Mouse (Mus musculus): ENCODE measurements at regions not wholly inside any gene's neighbourhood (a gene's known extent, or its start where the extent isn't known, plus 50 kb on each side); places are given as distances from the start of the nearest gene placed in this dataset.

DNA sequence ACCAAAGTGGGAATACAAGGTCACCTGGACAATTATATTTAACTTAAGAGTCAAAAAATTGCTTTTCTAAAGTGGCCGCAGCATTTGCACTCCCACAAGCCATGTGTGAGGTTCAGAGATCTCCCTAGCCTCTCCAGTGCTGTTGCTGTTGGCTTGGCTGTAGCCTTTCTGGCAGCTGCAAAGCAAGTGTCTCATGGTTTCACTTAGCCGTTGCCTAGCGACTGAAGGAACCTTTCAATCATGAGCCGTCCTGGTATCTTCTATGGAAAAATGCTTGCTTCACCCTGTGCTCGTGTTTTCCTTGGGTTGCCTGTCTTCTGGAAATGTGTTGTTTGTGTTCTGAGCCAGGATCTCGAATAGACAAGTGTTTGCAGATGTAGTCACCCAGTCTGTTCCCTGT, 367.9 kb downstream of the Glrx3 start:
- WGBS, result 39% methylated on average over 6 of the region's 6 CpGs
- no peaks in the 10 kb centered on the region for H3K27me3 ChIP-seq (ENCODE audit: insufficient read depth, poor library complexity, severe bottlenecking)
- H3K4me3 ChIP-seq, result no peak overlapping the region
- H3K9me3 ChIP-seq, result no peaks in the 10 kb centered on the region
- H3K4me1 ChIP-seq (replicated peaks), result peaks cover 23% of the 10 kb centered on the region
- H3K27ac ChIP-seq, result no peak overlapping the region
- DNase-seq (ENCODE audit: low spot score), result peak; percentile 55
- H3K36me3 ChIP-seq, result no peaks in the 10 kb centered on the region

DNA sequence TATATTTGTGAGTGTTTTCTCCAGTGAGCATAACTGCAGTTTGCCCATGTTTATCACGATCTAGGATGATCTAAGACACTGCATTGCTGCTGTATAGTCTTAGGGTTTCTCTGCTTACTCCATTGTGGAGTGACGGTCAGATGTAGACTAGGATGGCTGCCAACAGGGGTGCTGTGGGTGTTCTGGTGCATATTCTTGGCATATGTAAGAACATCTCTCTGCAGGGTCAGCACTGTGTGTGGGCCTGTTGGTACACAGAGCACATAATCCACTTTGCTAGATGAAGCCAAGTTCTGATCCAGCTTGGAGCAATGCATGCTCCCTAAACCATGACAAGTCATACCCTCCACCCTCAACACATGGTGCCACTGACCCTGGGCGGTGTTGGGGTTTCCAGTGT, 375.4 kb downstream of the Glrx3 start:
- Histone ChIP-seq H3K27me3 (ENCODE audit: insufficient read depth, poor library complexity, severe bottlenecking) (no peaks in the 10 kb centered on the region), H3K4me1 (replicated peaks) (no peaks in the 10 kb centered on the region), H3K4me3 (no peak overlapping the region), H3K9me3 (no peaks in the 10 kb centered on the region), H3K27ac (no peak overlapping the region), H3K36me3 (no peaks in the 10 kb centered on the region)
- DNase-seq (ENCODE audit: low spot score), result no peak
- WGBS, result 85% methylated on average over 3 of the region's 3 CpGs

DNA sequence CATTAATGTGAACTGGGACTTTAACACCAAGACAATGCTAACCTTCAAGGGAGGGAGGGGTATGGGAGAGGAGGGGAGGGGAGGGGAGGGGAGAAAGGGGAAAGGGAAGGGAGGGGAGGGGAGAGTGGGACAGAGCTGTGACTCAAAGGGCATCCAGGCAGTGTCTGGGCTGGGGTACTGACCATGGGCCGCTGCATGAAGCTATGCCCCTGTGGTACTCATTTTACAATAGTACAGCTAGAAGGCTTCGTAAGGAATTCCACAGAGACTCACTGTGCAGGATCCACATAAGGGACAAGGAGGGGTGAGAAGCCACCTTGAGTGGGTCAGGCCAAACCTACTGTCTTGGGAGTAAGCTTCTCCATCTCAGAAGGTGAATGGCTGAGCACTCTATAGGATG, 403.1 kb downstream of the Glrx3 start:
- H3K4me1 ChIP-seq (replicated peaks), result peaks cover 18% of the 10 kb centered on the region
- 74% methylated on average over 2 of the region's 2 CpGs for WGBS
- no peak overlapping the region for H3K27ac ChIP-seq
- no peaks in the 10 kb centered on the region; the same call in 1 of the 2 replicates for H3K27me3 ChIP-seq (ENCODE audit: insufficient read depth, poor library complexity, severe bottlenecking)
- H3K4me3 ChIP-seq, result no peak overlapping the region
- H3K9me3 ChIP-seq, result no peaks in the 10 kb centered on the region
- no peak for DNase-seq (ENCODE audit: low spot score)
- H3K36me3 ChIP-seq, result no peaks in the 10 kb centered on the region

DNA sequence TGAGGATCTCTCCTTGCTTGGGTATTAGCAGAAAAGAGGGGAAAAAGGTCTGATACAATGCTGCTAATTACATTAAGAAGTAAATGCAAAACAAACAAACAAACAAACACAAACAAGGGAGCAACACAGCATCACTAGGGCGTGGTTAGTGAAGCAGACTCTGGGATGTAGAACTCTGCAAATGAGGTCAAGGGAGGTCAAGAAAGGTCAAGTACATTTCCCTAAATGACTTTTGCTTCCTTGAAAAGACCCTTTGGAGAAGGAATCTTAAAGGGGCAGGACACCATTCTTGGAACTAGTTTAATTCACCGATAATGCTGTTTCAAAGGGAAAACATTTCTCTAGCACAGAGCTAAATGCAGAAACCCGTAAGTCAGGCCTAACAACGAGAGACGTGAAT, 403.6 kb downstream of the Glrx3 start:
- no peaks in the 10 kb centered on the region for H3K9me3 ChIP-seq

DNA sequence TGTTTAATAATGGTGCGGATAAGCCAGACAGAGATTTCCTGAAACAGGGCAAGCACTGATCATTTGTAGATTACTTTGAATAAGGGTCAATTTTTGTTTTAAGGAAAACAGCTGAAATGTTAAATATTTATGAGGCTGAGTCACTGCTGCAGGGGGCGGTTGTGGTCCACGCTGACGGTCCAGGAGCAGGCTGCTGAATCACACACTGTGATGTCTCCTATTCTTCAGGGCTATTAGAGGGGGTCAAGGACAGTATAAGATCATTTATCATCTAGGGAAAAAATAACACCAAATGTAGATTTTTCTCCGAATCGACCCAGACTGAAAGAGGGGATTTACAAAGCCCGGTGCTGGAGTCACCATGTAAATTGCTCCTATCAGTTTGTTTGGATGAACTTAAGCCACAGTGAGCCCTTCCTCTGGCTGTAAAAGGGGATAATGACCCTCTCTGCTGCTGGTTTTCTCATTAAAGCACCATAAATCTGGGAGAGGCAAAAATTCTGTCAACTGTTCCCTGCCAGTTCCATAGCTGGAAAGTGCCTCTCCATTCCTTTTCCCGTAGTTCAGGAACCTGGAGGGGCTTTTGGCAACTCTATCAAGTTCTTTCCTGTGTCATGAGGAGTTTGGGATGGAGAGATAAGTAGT, 404.2 kb downstream of the Glrx3 start:
- Histone ChIP-seq H3K27me3 (ENCODE audit: insufficient read depth, poor library complexity, severe bottlenecking) (no peaks in the 10 kb centered on the region; the same call in 1 of the 2 replicates), H3K36me3 (no peaks in the 10 kb centered on the region), H3K4me1 (replicated peaks) (peaks cover 22% of the 10 kb centered on the region), H3K27ac (no peak overlapping the region), H3K4me3 (no peak overlapping the region), H3K9me3 (no peaks in the 10 kb centered on the region)
- WGBS, result 64% methylated on average over 8 of the region's 8 CpGs
- DNase-seq (ENCODE audit: low spot score), result no peak

More for the DNA sequence above, 403.6 kb downstream of the Glrx3 start:
- WGBS, result 74% methylated on average over 5 of the region's 5 CpGs
- H3K36me3 ChIP-seq, result no peaks in the 10 kb centered on the region
- no peaks in the 10 kb centered on the region; the same call in 1 of the 2 replicates for H3K27me3 ChIP-seq (ENCODE audit: insufficient read depth, poor library complexity, severe bottlenecking)
- no peak for DNase-seq (ENCODE audit: low spot score)
- no peak overlapping the region for H3K27ac ChIP-seq
- H3K4me3 ChIP-seq, result no peak overlapping the region
- H3K4me1 ChIP-seq (replicated peaks), result peaks cover 18% of the 10 kb centered on the region

DNA sequence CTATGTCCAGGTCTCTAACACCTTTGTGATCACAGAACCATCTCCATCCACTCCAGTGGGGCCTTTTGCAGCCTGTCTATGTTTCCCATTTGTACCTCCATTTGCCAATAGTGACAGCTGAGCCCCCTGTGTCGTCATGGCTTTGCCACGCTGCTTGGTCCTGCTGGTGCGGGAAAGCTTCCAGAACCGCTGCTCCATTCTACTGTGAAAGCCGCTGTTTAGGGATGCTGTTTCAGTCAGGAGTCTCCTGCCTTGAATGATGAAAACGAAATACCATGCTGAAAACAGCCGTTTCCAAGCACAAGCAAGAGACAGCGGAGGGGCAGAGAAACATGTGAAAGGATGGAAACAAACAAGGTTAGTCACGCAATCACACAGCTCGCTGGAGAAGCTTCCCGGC, 410.4 kb downstream of the Glrx3 start:
- no peaks in the 10 kb centered on the region for H3K9me3 ChIP-seq
- no peaks in the 10 kb centered on the region for H3K36me3 ChIP-seq
- H3K27ac ChIP-seq, result 0 out of 2 replicates have a peak overlapping the region, but pooled peaks have one; percentile 50
- peaks cover 26% of the 10 kb centered on the region for H3K4me1 ChIP-seq (replicated peaks)
- WGBS, result 62% methylated on average over 11 of the region's 11 CpGs
- H3K27me3 ChIP-seq (ENCODE audit: insufficient read depth, poor library complexity, severe bottlenecking), result peaks cover 3% of the 10 kb centered on the region; the same call in 1 of the 2 replicates
- no peak for DNase-seq (ENCODE audit: low spot score)
- no peak overlapping the region for H3K4me3 ChIP-seq

DNA sequence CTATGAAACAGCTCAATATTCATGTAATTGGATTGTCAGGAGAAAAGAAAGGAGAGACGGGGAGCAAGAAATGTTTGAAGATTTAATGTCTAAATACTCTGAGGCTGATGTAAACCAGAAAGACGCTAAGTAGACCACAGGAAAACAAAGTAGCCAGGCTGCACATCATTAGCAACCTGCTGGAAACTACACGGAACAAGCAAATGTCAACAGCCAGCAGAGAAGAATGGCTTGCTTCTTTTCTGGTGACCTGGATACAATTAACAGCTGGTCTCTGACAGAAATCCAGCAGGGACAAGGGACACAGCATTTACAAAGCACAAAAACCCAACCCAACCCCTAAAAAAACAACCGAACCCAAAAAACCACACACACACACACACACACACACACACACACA, 413.6 kb downstream of the Glrx3 start:
- Histone ChIP-seq H3K4me3 (no peak overlapping the region), H3K27me3 (ENCODE audit: insufficient read depth, poor library complexity, severe bottlenecking) (peaks cover 3% of the 10 kb centered on the region; the same call in 1 of the 2 replicates), H3K4me1 (replicated peaks) (peaks cover 26% of the 10 kb centered on the region), H3K9me3 (no peaks in the 10 kb centered on the region), H3K36me3 (no peaks in the 10 kb centered on the region), H3K27ac (no peak overlapping the region)
- DNase-seq (ENCODE audit: low spot score), result no peak
- 27% methylated on average over 4 of the region's 4 CpGs for WGBS

DNA sequence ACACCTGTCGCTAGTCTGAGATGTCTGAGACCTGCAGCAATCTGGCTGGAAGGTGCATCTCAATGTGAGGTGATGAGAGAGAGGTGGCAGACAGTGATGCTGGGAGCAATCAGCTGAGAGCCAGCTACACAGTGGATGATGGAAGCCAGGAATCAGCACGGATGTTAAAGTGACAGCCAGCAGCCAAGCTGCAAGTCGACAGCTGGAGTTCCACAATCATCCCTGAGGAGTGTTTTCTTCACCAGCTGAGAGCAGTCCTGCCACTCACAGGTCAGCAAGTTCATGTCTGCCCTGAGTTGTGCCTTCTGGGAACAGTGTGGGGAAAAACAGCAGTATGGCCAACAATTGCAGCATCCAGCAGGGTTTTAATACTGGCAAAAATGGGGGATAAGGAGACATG, 422.3 kb downstream of the Glrx3 start:
- 70% methylated on average over 3 of the region's 3 CpGs for WGBS
- H3K4me3 ChIP-seq, result no peak overlapping the region
- no peak overlapping the region for H3K27ac ChIP-seq
- H3K36me3 ChIP-seq, result no peaks in the 10 kb centered on the region
- H3K27me3 ChIP-seq (ENCODE audit: insufficient read depth, poor library complexity, severe bottlenecking), result 0 out of 2 replicates have a peak, but pooled peaks cover 2% of the 10 kb centered on the region
- DNase-seq (ENCODE audit: low spot score), result no peak
- H3K9me3 ChIP-seq, result no peaks in the 10 kb centered on the region
- H3K4me1 ChIP-seq (replicated peaks), result peaks cover 7% of the 10 kb centered on the region

DNA sequence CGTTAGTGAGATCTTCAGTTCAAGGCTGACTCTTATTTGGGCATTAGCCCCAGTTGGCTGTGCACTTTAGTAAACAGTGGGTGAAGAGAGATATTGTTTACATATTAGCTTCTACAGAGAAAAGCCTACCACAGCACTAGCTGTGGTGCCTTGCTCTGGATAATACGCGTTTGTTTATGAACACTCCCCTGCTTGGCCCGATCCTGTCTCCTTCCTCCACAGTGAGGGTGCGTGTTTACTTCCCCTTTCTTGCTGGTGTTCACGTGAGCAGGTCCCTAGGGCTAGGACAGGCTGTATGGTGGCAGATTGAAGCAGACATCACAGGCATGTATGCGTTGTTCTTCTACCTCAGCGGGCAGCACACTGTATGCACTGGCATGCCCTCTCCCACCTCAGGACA, 423.1 kb downstream of the Glrx3 start:
- no peak for DNase-seq (ENCODE audit: low spot score)
- Histone ChIP-seq H3K4me1 (replicated peaks) (peaks cover 15% of the 10 kb centered on the region), H3K36me3 (no peaks in the 10 kb centered on the region), H3K27ac (no peak overlapping the region), H3K9me3 (no peaks in the 10 kb centered on the region), H3K27me3 (ENCODE audit: insufficient read depth, poor library complexity, severe bottlenecking) (0 out of 2 replicates have a peak, but pooled peaks cover 2% of the 10 kb centered on the region), H3K4me3 (no peak overlapping the region)
- 81% methylated on average over 8 of the region's 8 CpGs for WGBS

DNA sequence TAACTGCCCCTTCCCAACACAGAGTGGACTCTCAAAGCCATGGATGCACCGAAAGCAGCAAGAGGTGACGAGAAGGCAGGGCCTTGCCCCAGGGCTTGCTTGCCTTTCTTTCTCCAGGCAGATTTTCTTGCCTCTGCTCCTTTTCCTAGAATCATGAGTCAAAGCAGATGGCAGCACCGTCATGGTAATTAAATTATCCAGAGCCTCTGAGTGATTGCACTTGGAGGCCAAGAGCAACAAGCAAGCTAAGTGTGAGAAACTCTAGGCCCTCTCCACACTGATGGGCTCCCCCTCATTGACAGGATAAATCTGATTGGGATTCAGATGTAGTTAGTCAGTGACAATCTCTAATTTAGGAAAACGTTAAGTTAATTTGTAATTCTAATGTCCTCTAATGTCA, 427.5 kb downstream of the Glrx3 start:
- Histone ChIP-seq H3K9me3 (no peaks in the 10 kb centered on the region), H3K27me3 (ENCODE audit: insufficient read depth, poor library complexity, severe bottlenecking) (0 out of 2 replicates have a peak, but pooled peaks cover 2% of the 10 kb centered on the region), H3K4me3 (no peak overlapping the region), H3K27ac (no peak overlapping the region), H3K36me3 (no peaks in the 10 kb centered on the region), H3K4me1 (replicated peaks) (peaks cover 37% of the 10 kb centered on the region)
- no peak for DNase-seq (ENCODE audit: low spot score)
- 54% methylated on average over 4 of the region's 4 CpGs for WGBS

DNA sequence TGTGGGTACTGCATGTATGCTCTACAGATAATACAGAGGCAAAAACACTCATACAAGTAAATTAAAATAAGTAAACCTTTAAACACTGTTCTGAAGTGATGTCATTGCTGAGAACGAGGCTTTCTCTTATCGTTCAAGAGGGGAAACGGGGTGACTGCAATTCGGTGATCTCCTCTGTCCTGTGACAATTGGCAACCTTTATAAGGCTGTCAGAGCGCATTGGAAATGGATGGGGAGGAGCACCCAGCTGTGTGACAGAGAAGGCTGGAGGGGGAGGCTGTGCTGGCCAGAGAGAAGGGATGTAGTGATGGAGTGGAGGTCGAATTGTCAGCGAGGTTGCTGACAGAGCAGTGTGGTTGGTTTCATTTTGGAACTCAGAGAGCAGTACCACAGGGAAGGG, 428.0 kb downstream of the Glrx3 start:
- WGBS, result 45% methylated on average over 7 of the region's 7 CpGs
- H3K9me3 ChIP-seq, result no peaks in the 10 kb centered on the region
- no peak overlapping the region; the same call in 1 of the 2 replicates for H3K27ac ChIP-seq

DNA sequence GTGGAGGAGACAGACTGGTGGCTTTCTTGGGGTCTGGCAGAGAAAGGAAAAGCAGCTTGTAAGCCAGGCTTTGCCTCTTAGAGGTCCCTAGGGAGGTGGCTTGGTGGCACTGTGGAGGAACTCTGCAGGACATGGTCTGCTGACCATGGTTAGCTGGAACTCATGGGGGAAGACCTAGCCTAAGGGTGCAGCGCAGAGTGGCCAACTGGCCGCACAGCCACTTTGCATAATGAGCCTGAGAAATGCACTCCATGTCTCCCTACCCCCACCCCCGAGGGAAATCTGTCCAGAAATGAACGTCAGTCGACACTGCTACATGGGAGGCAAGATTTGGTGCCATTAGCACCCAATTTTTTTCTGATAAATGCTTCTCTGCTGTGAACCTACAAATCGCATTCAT, 429.5 kb downstream of the Glrx3 start:
- Histone ChIP-seq H3K9me3 (no peaks in the 10 kb centered on the region), H3K4me3 (no peak overlapping the region), H3K4me1 (replicated peaks) (peaks cover 31% of the 10 kb centered on the region), H3K27me3 (ENCODE audit: insufficient read depth, poor library complexity, severe bottlenecking) (0 out of 2 replicates have a peak, but pooled peaks cover 2% of the 10 kb centered on the region), H3K27ac (no peak overlapping the region), H3K36me3 (no peaks in the 10 kb centered on the region)
- no peak for DNase-seq (ENCODE audit: low spot score)
- WGBS, result 77% methylated on average over 6 of the region's 6 CpGs

More for the DNA sequence above, 428.0 kb downstream of the Glrx3 start:
- Histone ChIP-seq H3K27me3 (ENCODE audit: insufficient read depth, poor library complexity, severe bottlenecking) (0 out of 2 replicates have a peak, but pooled peaks cover 2% of the 10 kb centered on the region), H3K4me1 (replicated peaks) (peaks cover 37% of the 10 kb centered on the region), H3K36me3 (no peaks in the 10 kb centered on the region), H3K4me3 (no peak overlapping the region)
- no peak for DNase-seq (ENCODE audit: low spot score)

DNA sequence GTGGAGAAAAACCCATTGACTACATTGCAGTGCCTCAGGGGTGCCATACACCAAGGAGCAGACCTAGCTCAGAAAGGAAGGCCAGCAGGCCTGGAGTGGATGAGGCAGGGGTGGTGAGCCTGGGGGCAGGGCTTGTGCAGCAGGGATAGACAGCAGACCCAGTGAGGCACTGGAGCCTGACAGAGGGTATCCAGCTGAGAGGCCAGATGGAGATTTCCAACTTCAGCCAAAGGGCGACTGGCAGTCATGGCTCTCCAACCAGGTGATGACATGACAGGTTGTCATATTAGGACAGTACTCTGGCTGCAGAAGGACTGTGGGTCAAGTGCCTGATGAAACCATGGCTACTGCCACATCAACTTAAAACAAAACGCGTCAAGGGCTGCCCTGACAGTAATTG, 431.1 kb downstream of the Glrx3 start:
- 81% methylated on average over 3 of the region's 3 CpGs for WGBS
- no peaks in the 10 kb centered on the region for H3K27me3 ChIP-seq (ENCODE audit: insufficient read depth, poor library complexity, severe bottlenecking)
- H3K27ac ChIP-seq, result no peak overlapping the region
- no peak overlapping the region for H3K4me3 ChIP-seq
- H3K4me1 ChIP-seq (replicated peaks), result peaks cover 31% of the 10 kb centered on the region
- H3K36me3 ChIP-seq, result no peaks in the 10 kb centered on the region
- no peak for DNase-seq (ENCODE audit: low spot score)
- no peaks in the 10 kb centered on the region for H3K9me3 ChIP-seq

Data from hindbrain, embryonic 10.5 days (tissue).